Mouse (Mus musculus) E14TG2a.4 (cell line): ENCODE results near the gene Egflam.

ENCODE experiments used
- H3K27me3 ChIP-seq: 2 replicates; pipeline ENCODE4 v1.6.1; 2014; ENCODE audit warnings: low read length, control low read depth; ENCODE audit not compliant: insufficient read depth
- H3K36me3 ChIP-seq: 2 replicates; pipeline ENCODE4 v1.6.1; 2014; ENCODE audit warnings: low read length, control low read depth; ENCODE audit not compliant: insufficient read depth
- H3K4me1 ChIP-seq: replicated peaks from 2 replicates; pipeline ENCODE4 v1.6.1; 2014; ENCODE audit warnings: low read depth, low read length, control low read depth
- H3K4me3 ChIP-seq: replicated peaks from 2 replicates; pipeline ENCODE4 v1.5.1; 2014; ENCODE audit warnings: mild to moderate bottlenecking, low read length
- H3K9me3 ChIP-seq: 2 replicates; pipeline ENCODE4 v1.6.1; 2014; ENCODE audit warnings: low read length, control low read depth
- CTCF ChIP-seq: conservative IDR thresholded peaks from 2 replicates; pipeline ENCODE4 v1.5.1; 2014; ENCODE audit warnings: low read length
- NANOG ChIP-seq: IDR thresholded peaks from 2 replicates; pipeline ENCODE4 v1.6.1; 2014; ENCODE audit warnings: borderline replicate concordance, low read length, mixed read lengths
- POU5F1 ChIP-seq: IDR thresholded peaks from 2 replicates; pipeline ENCODE4 v1.6.1; 2014; ENCODE audit warnings: low read length, borderline replicate concordance

Egflam gene

GRCm38 (mm10) chr15:7263822-7264221, 134.4 kb downstream of the Egflam start:
- TF ChIP-seq POU5F1 (peak; percentile 8; the same call in 1 of the 2 replicates), NANOG (no peak), CTCF (peak; percentile 95)
- H3K4me1 ChIP-seq = peaks cover 3% of the 10 kb centered on the region; the same call in 1 of the 2 replicates
- no peaks in the 10 kb centered on the region for H3K27me3 ChIP-seq
- H3K9me3 ChIP-seq = no peaks in the 10 kb centered on the region; the same call in 1 of the 2 replicates
- no peak overlapping the region for H3K4me3 ChIP-seq
- no peaks in the 10 kb centered on the region for H3K36me3 ChIP-seq

- Histone ChIP-seq H3K4me3 (no peak overlapping the region), H3K36me3 (no peaks in the 10 kb centered on the region), H3K27me3 (no peaks in the 10 kb centered on the region), H3K4me1 (peaks cover 3% of the 10 kb centered on the region; the same call in 1 of the 2 replicates), H3K9me3 (no peaks in the 10 kb centered on the region; the same call in 1 of the 2 replicates)
- TF ChIP-seq NANOG (no peak), CTCF (no peak), POU5F1 (no peak)
Observed at GRCm38 (mm10) chr15:7263339-7263738, 134.9 kb downstream of the Egflam start.

- Histone ChIP-seq H3K36me3 (no peaks in the 10 kb centered on the region), H3K27me3 (no peaks in the 10 kb centered on the region), H3K4me3 (no peak overlapping the region), H3K4me1 (peaks cover 3% of the 10 kb centered on the region; the same call in 1 of the 2 replicates), H3K9me3 (no peaks in the 10 kb centered on the region; the same call in 1 of the 2 replicates)
- TF ChIP-seq NANOG (no peak), POU5F1 (no peak), CTCF (no peak)
Observed at GRCm38 (mm10) chr15:7261371-7261770, 136.8 kb downstream of the Egflam start.

GRCm38 (mm10) chr15:7256577-7256976, 141.6 kb downstream of the Egflam start:
- Histone ChIP-seq H3K9me3 (no peaks in the 10 kb centered on the region; the same call in 1 of the 2 replicates), H3K4me1 (no peaks in the 10 kb centered on the region), H3K4me3 (no peak overlapping the region), H3K27me3 (no peaks in the 10 kb centered on the region; the same call in 1 of the 2 replicates), H3K36me3 (no peaks in the 10 kb centered on the region)
- TF ChIP-seq CTCF = no peak
- TF ChIP-seq NANOG = no peak
- no peak for TF ChIP-seq POU5F1

- TF ChIP-seq POU5F1 (no peak), CTCF (no peak), NANOG (no peak)
- no peak overlapping the region for H3K4me3 ChIP-seq
- H3K9me3 ChIP-seq = peaks cover 25% of the 10 kb centered on the region
- H3K27me3 ChIP-seq = no peaks in the 10 kb centered on the region; the same call in 1 of the 2 replicates
- H3K4me1 ChIP-seq = no peaks in the 10 kb centered on the region
- H3K36me3 ChIP-seq = no peaks in the 10 kb centered on the region
Observed at GRCm38 (mm10) chr15:7253326-7253725, 144.9 kb downstream of the Egflam start.

GRCm38 (mm10) chr15:7252106-7252636, 146.0 kb downstream of the Egflam start:
- TF ChIP-seq NANOG (no peak), CTCF (no peak), POU5F1 (no peak)
- no peaks in the 10 kb centered on the region for H3K36me3 ChIP-seq

GRCm38 (mm10) chr15:7251042-7251441, 147.2 kb downstream of the Egflam start:
- no peaks in the 10 kb centered on the region for H3K36me3 ChIP-seq
- TF ChIP-seq CTCF (no peak), POU5F1 (no peak), NANOG (no peak)
- peaks cover 27% of the 10 kb centered on the region for H3K9me3 ChIP-seq
- no peaks in the 10 kb centered on the region for H3K4me1 ChIP-seq
- no peak overlapping the region for H3K4me3 ChIP-seq
- H3K27me3 ChIP-seq = no peaks in the 10 kb centered on the region; the same call in 1 of the 2 replicates

More at GRCm38 (mm10) chr15:7252106-7252636, 146.0 kb downstream of the Egflam start:
- Histone ChIP-seq H3K27me3 (no peaks in the 10 kb centered on the region; the same call in 1 of the 2 replicates), H3K4me1 (no peaks in the 10 kb centered on the region), H3K9me3 (peaks cover 27% of the 10 kb centered on the region), H3K4me3 (no peak overlapping the region)

GRCm38 (mm10) chr15:7249216-7249615, 149.0 kb downstream of the Egflam start:
- TF ChIP-seq CTCF = no peak
- no peak for TF ChIP-seq POU5F1
- no peak for TF ChIP-seq NANOG
- Histone ChIP-seq H3K4me1 (no peaks in the 10 kb centered on the region), H3K4me3 (no peak overlapping the region)

GRCm38 (mm10) chr15:7247321-7247720, 150.9 kb downstream of the Egflam start:
- Histone ChIP-seq H3K27me3 (no peaks in the 10 kb centered on the region), H3K36me3 (no peaks in the 10 kb centered on the region), H3K4me3 (no peak overlapping the region), H3K4me1 (0 out of 2 replicates have a peak, but pooled peaks cover 3% of the 10 kb centered on the region), H3K9me3 (peaks cover 27% of the 10 kb centered on the region)
- TF ChIP-seq POU5F1 (no peak), NANOG (no peak), CTCF (no peak)

More at GRCm38 (mm10) chr15:7249216-7249615, 149.0 kb downstream of the Egflam start:
- Histone ChIP-seq H3K27me3 (no peaks in the 10 kb centered on the region), H3K9me3 (peaks cover 27% of the 10 kb centered on the region), H3K36me3 (no peaks in the 10 kb centered on the region)
